Comparison of ENCODE assay signal across 13 mouse cellular contexts in the genomic region with DNA sequence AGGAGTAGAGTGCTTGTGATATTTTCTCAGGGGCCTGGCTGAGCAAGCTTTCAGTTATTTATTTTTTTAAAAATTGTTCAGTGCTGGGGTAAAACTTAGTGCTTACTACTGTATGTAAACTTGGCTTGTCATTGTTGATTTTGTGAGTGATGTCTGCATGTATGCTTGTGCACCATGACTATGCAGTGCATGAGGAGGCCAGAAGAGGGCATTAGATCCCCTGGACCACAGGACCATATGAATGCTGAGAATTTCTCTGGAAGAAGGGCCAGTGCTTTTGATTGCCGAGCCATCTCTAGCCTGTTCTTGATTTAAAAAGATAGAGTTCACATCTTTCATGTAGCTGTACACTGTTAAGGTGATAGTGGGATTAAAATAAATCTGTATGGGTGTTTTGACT. TPM values are rescaled to one million over a fixed set of nuclear protein-coding genes. Genes with fewer than 3 reads are reported as not detected.
DNase-seq lines count a peak whose midpoint lies in the region; ATAC-seq and TF ChIP-seq lines count a peak whose summit lies in the region.
"Had no signal": no experiment of that assay in that cellular context is flagged by ENCODE, and none has a peak within 500 bp of the region (broad histone marks: within the 10 kb centered on the region; RNA-seq: fewer than 3 reads in every experiment).

No protein-coding gene starts in this region.

- TF ChIP-seq POLR2A in lung, adult 2 months (IDR thresholded peaks at IDR 0.05; ENCODE audit: borderline replicate concordance, extremely low read depth, low read depth, low read length) = no peak

- H3K27ac ChIP-seq in liver, embryonic 13.5 days = no peak overlapping the region
- no peak overlapping the region for H3K27ac ChIP-seq in forebrain, embryonic 16.5 days (ENCODE audit: low read length)
- H3K27ac ChIP-seq: embryonic facial prominence, embryonic 15.5 days; kidney, embryonic 15.5 days; midbrain, embryonic 12.5 days; stomach, embryonic 15.5 days had no signal

- H3K27me3 ChIP-seq in liver, embryonic 13.5 days = no peaks in the 10 kb centered on the region
- no peaks in the 10 kb centered on the region for H3K27me3 ChIP-seq in forebrain, embryonic 16.5 days (replicated peaks; ENCODE audit: control insufficient read depth, insufficient read depth, low read length)
- H3K27me3 ChIP-seq: embryonic facial prominence, embryonic 15.5 days; heart, embryonic 15.5 days; kidney, embryonic 15.5 days; midbrain, embryonic 12.5 days; stomach, embryonic 15.5 days had no signal

- peak; percentile 39 for DNase-seq in embryo, embryonic 10 days (ENCODE audit: low spot score)
- no peak for DNase-seq in embryo, embryonic 9.5 days (ENCODE audit: extremely low spot score)
- no peak for DNase-seq in lung, adult 2 months
- no peak for DNase-seq in lung, postnatal 4 days
- peak; percentile 63 for DNase-seq in R1 (ENCODE audit: low read depth, low spot score)
- peak; percentile 7 for DNase-seq in liver, embryonic 13.5 days
- DNase-seq in heart, adult 11 months = no peak

- peaks cover 58% of the 10 kb centered on the region for H3K36me3 ChIP-seq in liver, embryonic 13.5 days
- peaks cover 5% of the 10 kb centered on the region; the same call in 1 of the 2 replicates for H3K36me3 ChIP-seq in forebrain, embryonic 16.5 days (ENCODE audit: control insufficient read depth, insufficient read depth)

- no peak overlapping the region for H3K9ac ChIP-seq in liver, embryonic 13.5 days
- H3K9ac ChIP-seq in forebrain, embryonic 16.5 days (replicated peaks; ENCODE audit: low read depth, low read length) = no peak overlapping the region
- H3K9ac ChIP-seq: embryonic facial prominence, embryonic 15.5 days; heart, embryonic 15.5 days; kidney, embryonic 15.5 days; midbrain, embryonic 12.5 days; stomach, embryonic 15.5 days had no signal

- no peak for ATAC-seq in liver, embryonic 13.5 days (ENCODE audit: low read depth)
- ATAC-seq in forebrain, embryonic 16.5 days = no peak

- 78% methylated on average over 1 of the region's 1 CpGs for WGBS in lung, adult 2 months
- 80% methylated on average over 1 of the region's 1 CpGs for whole genome bisulfite sequencing in liver, embryonic 13.5 days (ENCODE audit: insufficient replicate concordance)
- WGBS in forebrain, embryonic 16.5 days = 88% methylated on average over 1 of the region's 1 CpGs

- no peak overlapping the region for H3K4me2 ChIP-seq in liver, embryonic 13.5 days
- H3K4me2 ChIP-seq in forebrain, embryonic 16.5 days (ENCODE audit: low read length) = no peak overlapping the region
- H3K4me2 ChIP-seq: embryonic facial prominence, embryonic 15.5 days; heart, embryonic 15.5 days; kidney, embryonic 15.5 days; midbrain, embryonic 12.5 days; stomach, embryonic 15.5 days had no signal

- 0 out of 2 replicates have a peak, but pooled peaks have one; percentile 1 for TF ChIP-seq CTCF in lung, adult 2 months (IDR thresholded peaks at IDR 0.05; ENCODE audit: insufficient read depth, low read length)

- H3K9me3 ChIP-seq in liver, embryonic 13.5 days (replicated peaks) = no peaks in the 10 kb centered on the region
- H3K9me3 ChIP-seq in forebrain, embryonic 16.5 days (ENCODE audit: control insufficient read depth, low read length) = no peaks in the 10 kb centered on the region
- H3K9me3 ChIP-seq: embryonic facial prominence, embryonic 15.5 days; heart, embryonic 15.5 days; kidney, embryonic 15.5 days; midbrain, embryonic 12.5 days; stomach, embryonic 15.5 days had no signal

- H3K4me1 ChIP-seq in lung, adult 2 months (ENCODE audit: control insufficient read depth, insufficient read depth, low read length) = no peaks in the 10 kb centered on the region; the same call in 1 of the 2 replicates
- H3K4me1 ChIP-seq in liver, embryonic 13.5 days (replicated peaks) = no peaks in the 10 kb centered on the region
- peaks cover 4% of the 10 kb centered on the region; the same call in 1 of the 2 replicates for H3K4me1 ChIP-seq in forebrain, embryonic 16.5 days (replicated peaks; ENCODE audit: control insufficient read depth, insufficient read depth, low read length)
- H3K4me1 ChIP-seq: embryonic facial prominence, embryonic 15.5 days; midbrain, embryonic 12.5 days; stomach, embryonic 15.5 days had no signal

- H3K4me3 ChIP-seq in lung, adult 2 months (replicated peaks; ENCODE audit: extremely low read depth, low read depth, low read length) = no peak overlapping the region
- H3K4me3 ChIP-seq in liver, embryonic 13.5 days (replicated peaks) = no peak overlapping the region
- H3K4me3 ChIP-seq in forebrain, embryonic 16.5 days (replicated peaks; ENCODE audit: low read length) = no peak overlapping the region
- H3K4me3 ChIP-seq: embryonic facial prominence, embryonic 15.5 days; heart, embryonic 15.5 days; kidney, embryonic 15.5 days; midbrain, embryonic 12.5 days; stomach, embryonic 15.5 days had no signal

RNA-seq across cellular contexts. Expression of a gene that starts 35.2 kb away (rescaled TPM):
- not detected in 2 replicates for polyA plus RNA-seq in lung, adult 2 months (2012; rRNA removed)
- not detected in 2 replicates for polyA plus RNA-seq in liver, embryonic 13.5 days (2015; fragmentation: Nextera tagmentation; extraction: Ambion mirVana)
- polyA plus RNA-seq in forebrain, embryonic 16.5 days (2015; fragmentation: Nextera tagmentation; extraction: Ambion mirVana) = not detected in 2 replicates
- polyA plus RNA-seq: embryonic facial prominence, embryonic 15.5 days; heart, embryonic 15.5 days; midbrain, embryonic 12.5 days; stomach, embryonic 15.5 days had no signal

RNA-seq across cellular contexts. Expression of a gene that starts 35.4 kb away (rescaled TPM):
- polyA plus RNA-seq in lung, adult 2 months (2012; rRNA removed) = 29.4 and 58.0 TPM in 2 replicates
- 100 and 125 TPM in 2 replicates for polyA plus RNA-seq in liver, embryonic 13.5 days (2015; fragmentation: Nextera tagmentation; extraction: Ambion mirVana)
- 329 and 348 TPM in 2 replicates for polyA plus RNA-seq in forebrain, embryonic 16.5 days (2015; fragmentation: Nextera tagmentation; extraction: Ambion mirVana)

Comparison
In these comparisons a context has a peak if more than half of its experiments do, and no peak if none do; other contexts are left out.
1. DNase-seq: peak in embryo, embryonic 10 days (single experiment), R1 (single experiment) and liver, embryonic 13.5 days (single experiment); none in embryo, embryonic 9.5 days (single experiment), lung, adult 2 months (single experiment), lung, postnatal 4 days (0 of 2) and heart, adult 11 months (single experiment).